Mouse (Mus musculus) left cerebral cortex, postnatal 36 days (tissue): ENCODE results near the gene Gm21866. TPM values are rescaled to one million over a fixed set of nuclear protein-coding genes. Genes with fewer than 3 reads are reported as not detected.
"Not testable (repeated sequence)": the region's sequence is repeated elsewhere in the genome, so short reads cannot be mapped to it uniquely, and the experiment has no call there.

Experiments used
- DNase-seq, 2 experiments: peaks; one replicate each; pipeline ENCODE4 v3.0.0; 2021 to 2022; ENCODE audit warnings: low spot score in 2 of 2, mixed read lengths in 1 of 2
- intact Hi-C: fragments of 180-260 bp; cut with DNase I; formaldehyde crosslinking; loops from one replicate; pipeline ENCODE4 v1.15.1; 2025
- total RNA-seq, 2 experiments: library from RNA; stranded (reverse); gene quantifications; 2 replicates each; pipeline ENCODE4 v1.2.3; 2021

Gm21866 gene
- not detected for total RNA-seq

DNA sequence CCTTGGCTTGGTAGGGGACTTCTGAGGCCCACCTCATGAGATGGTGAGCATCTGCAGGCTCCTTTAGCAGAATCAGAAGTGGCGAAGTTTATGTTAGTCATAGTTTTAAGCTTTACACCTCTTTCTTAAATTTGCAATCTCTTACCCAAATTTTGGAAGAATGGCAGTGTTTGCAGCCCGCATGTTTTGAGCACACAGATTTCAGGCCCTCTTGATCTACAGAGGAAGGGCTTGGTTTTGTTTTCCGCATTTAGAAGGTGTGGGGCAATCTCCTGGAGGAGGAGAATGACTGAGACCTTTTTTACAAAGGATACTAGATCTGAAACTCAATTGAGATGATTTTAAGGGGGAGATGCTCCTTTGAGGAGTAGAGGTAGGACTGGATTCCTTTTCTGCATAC lies at the start of gene Gm21866:
Gene Gm21866, minus strand, starts transcription at position 101 of the 400 bp plus-strand sequence.
- DNase-seq, intact Hi-C loops: not testable (repeated sequence)

DNA sequence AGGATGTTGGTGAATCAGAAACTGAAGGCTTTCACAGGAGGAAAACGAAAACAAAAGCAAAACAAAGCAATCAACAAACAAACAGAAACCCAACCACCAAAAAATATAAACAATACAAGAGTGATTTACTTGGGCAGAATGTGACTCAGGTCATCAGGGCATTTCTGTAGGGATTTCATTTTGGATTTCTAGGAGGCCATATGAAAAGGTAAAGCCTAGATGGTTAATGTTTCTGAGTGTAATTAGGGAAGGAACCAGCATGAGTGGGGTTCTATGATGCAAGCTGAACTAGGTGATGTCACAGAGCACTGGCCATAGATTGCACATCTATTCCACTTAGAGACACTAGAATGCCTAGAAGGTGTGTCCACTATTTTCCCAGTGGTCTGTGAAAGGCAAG lies 28.3 kb upstream of the Gm21866 start, which contains the start of gene Gm20773:
Gene Gm20773, plus strand, starts transcription at position 301 of the 400 bp plus-strand sequence.
- intact Hi-C loops, DNase-seq: not testable (repeated sequence)

Other genes with a start within 250 kb of the Gm21866 start
- gene Gm21828, start 241.7 kb downstream of the Gm21866 start, total RNA-seq = not detected
- gene Gm21440, start 213.2 kb downstream of the Gm21866 start, total RNA-seq = not detected
- gene Gm21454, start 213.1 kb downstream of the Gm21866 start, total RNA-seq = not detected
- not detected for gene Gm21725, start 116.5 kb downstream of the Gm21866 start, total RNA-seq
- gene Gm20773, start 28.4 kb upstream of the Gm21866 start, total RNA-seq = not detected